Mouse (Mus musculus) ES-E14 (cell line): Measurements from ENCODE around the gene Nfib. TPM values are rescaled to one million over a fixed set of nuclear protein-coding genes. Genes with fewer than 3 reads are reported as not detected.

Source experiments
- DNase-seq: peaks from one replicate; pipeline ENCODE4 v3.0.0-alpha.2; 2013; ENCODE audit warnings: low read depth, low spot score
- H3K27ac ChIP-seq: 2 replicates; pipeline ENCODE4 v1.5.1; 2012; ENCODE audit warnings: low read depth, mild to moderate bottlenecking, low read length, moderate library complexity, mixed read lengths; ENCODE audit not compliant: poor library complexity, insufficient read depth, severe bottlenecking
- H3K36me3 ChIP-seq: 2 replicates; pipeline ENCODE4 v1.6.1; 2012; ENCODE audit warnings: mild to moderate bottlenecking, low read length, moderate library complexity, mixed read lengths; ENCODE audit not compliant: control insufficient read depth, poor library complexity, insufficient read depth, severe bottlenecking
- H3K4me1 ChIP-seq, 2 experiments: fragments of 150-350 bp in 1 of 2; sonication (generic) in 1 of 2; 2 replicates each; pipeline ENCODE4 v1.6.1; 2012; ENCODE audit warnings: low read length in 2 of 2, mild to moderate bottlenecking in 1 of 2, mixed read lengths in 1 of 2; ENCODE audit not compliant: control insufficient read depth in 2 of 2, insufficient read depth in 2 of 2, poor library complexity in 1 of 2
- H3K4me3 ChIP-seq, 2 experiments: fragments of 150-350 bp in 1 of 2; sonication (generic) in 1 of 2; 2 replicates each; pipeline ENCODE4 v1.5.1; 2012; ENCODE audit warnings: low read length in 2 of 2, low read depth in 1 of 2, mild to moderate bottlenecking in 1 of 2, mixed read lengths in 1 of 2; ENCODE audit not compliant: insufficient read depth in 1 of 2, poor library complexity in 1 of 2, severe bottlenecking in 1 of 2
- H3K9ac ChIP-seq: 2 replicates; pipeline ENCODE4 v1.6.1; 2012; ENCODE audit warnings: low read depth, mild to moderate bottlenecking, low read length, mixed read lengths; ENCODE audit not compliant: poor library complexity, insufficient read depth, severe bottlenecking
- H3K9me3 ChIP-seq: fragments of 150-350 bp; sonication (generic); 2 replicates; pipeline ENCODE4 v1.6.1; 2012; ENCODE audit warnings: low read depth, mild to moderate bottlenecking, low read length; ENCODE audit not compliant: control insufficient read depth, insufficient read depth
- CHD2 ChIP-seq: IDR thresholded peaks from 2 replicates; pipeline ENCODE4 v1.6.1; 2014; ENCODE audit warnings: mild to moderate bottlenecking, low read depth, low read length, inconsistent platforms
- HCFC1 ChIP-seq: IDR thresholded peaks from 2 replicates; pipeline ENCODE4 v1.6.1; 2012; ENCODE audit warnings: low read length, inconsistent platforms, borderline replicate concordance; ENCODE audit not compliant: insufficient read depth
- MAFK ChIP-seq: IDR thresholded peaks from 2 replicates; pipeline ENCODE4 v1.6.1; 2014; ENCODE audit warnings: mild to moderate bottlenecking, low read depth, low read length, inconsistent platforms; ENCODE audit not compliant: insufficient read depth
- ZC3H11A ChIP-seq: IDR thresholded peaks from 2 replicates; pipeline ENCODE4 v1.6.1; 2012; ENCODE audit warnings: low read depth, mild to moderate bottlenecking, inconsistent platforms, low read length, borderline replicate concordance
- ZNF384 ChIP-seq: IDR thresholded peaks from 2 replicates; pipeline ENCODE4 v1.6.1; 2012; ENCODE audit warnings: low read depth, low read length, inconsistent platforms
- in situ Hi-C, 2 experiments: fragments of 600-800 bp; cut with MboI; formaldehyde crosslinking; loops; one replicate each; pipeline ENCODE4 v1.15.1; 2025; ENCODE audit warnings: low sequenced_read_pairs in 2 of 2, inconsistent platforms in 1 of 2; ENCODE audit not compliant: unreplicated experiment in 2 of 2
- total RNA-seq: library from RNA; depleted of rRNA; stranded (reverse); fragments of 300-350 nt; gene quantifications from 2 replicates; pipeline ENCODE4 v1.2.3, GENCODE M21; 2012

Nfib gene
- total RNA-seq, 1 experiment, result 8.9 TPM

DNA sequence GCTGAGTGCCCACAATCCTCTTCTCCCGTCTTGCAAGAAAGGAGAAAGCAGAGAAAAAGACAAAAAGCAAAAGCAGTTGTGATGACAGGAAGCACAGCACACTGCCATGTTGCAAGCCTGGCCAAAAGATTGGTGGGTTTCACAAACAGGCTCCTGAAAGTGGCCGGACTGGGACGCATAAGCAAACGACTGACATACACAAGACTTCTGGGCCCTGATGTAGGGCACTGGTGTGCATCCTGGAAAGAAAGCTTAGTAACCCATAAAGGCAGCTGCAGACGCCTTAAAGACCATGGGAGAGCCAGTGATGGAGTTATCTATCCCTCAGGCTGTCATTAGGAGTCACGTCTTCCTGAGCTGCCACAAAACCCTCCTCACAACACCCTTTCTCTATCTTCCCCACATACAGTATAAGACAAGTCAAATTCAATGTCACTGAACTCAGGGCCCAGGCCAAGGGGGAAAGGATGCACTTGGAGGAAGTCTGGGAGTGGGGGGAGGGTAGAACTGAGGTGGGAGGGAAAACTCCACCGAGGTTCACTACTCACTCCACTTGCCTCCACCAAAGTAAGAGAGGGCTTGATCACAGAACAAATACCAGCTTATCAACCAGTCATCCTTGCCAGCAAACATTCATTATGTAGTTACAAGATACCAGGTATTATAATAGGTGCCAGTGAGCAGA, 6.2 kb upstream of the Nfib start:
- no peaks in the 10 kb centered on the region for H3K4me1 ChIP-seq
- H3K27ac ChIP-seq, result no peak overlapping the region
- no peaks in the 10 kb centered on the region for H3K36me3 ChIP-seq
- DNase-seq, result no peak
- H3K4me3 ChIP-seq, result no peak overlapping the region
- TF ChIP-seq HCFC1 (no peak), CHD2 (no peak), ZNF384 (no peak)
- in situ Hi-C loops, result no loop called here
- H3K9ac ChIP-seq, result no peak overlapping the region
- H3K9me3 ChIP-seq, result no peaks in the 10 kb centered on the region

DNA sequence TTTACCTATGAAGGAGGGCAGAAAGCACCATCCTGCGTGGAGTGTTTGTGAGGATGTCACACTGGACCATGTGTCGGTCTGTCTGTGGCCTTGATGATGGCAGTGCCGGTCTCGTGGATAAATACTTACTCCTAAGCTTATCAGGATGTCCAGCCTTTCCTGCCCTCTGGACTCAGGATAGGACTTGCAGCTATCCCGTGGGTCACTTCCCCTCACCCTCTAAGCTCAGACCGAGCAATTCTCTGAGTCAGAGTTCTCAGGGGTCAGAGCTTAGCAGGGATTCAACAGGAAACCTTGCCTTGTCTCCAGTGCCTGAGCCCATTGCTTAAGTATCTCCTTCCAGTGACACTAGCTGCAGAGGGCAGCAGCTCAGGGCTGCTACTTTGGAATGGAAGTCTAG, 4.1 kb upstream of the Nfib start:
- Histone ChIP-seq H3K27ac (no peak overlapping the region), H3K36me3 (no peaks in the 10 kb centered on the region), H3K4me3 (no peak overlapping the region), H3K9me3 (no peaks in the 10 kb centered on the region), H3K9ac (no peak overlapping the region), H3K4me1 (no peaks in the 10 kb centered on the region)
- in situ Hi-C loops, result no loop called here
- DNase-seq, result no peak
- TF ChIP-seq ZNF384 (no peak), MAFK (no peak)

DNA sequence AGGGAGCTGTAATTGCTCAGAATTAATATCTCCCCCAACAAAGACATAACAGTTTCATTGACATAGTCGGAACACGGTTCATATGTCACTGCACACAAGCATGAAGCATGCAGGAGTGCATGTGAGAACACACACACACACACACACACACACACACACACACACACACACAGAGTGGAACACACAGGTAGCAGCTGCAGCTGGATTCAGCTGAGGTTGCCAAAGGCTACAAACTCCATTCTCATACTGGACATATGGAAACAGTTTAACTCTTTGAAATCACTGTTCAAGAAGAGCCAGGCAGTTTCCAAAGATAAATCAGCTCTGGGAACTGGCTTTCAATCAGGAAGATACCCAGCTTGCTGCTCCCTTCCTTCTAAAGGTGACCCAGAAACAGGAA, 462 bp upstream of the Nfib start:
- H3K4me3 ChIP-seq, result no peak overlapping the region
- no peaks in the 10 kb centered on the region for H3K4me1 ChIP-seq
- TF ChIP-seq MAFK (no peak), HCFC1 (no peak), CHD2 (no peak), ZNF384 (no peak), ZC3H11A (no peak)
- in situ Hi-C loops, result no loop called here
- no peaks in the 10 kb centered on the region for H3K9me3 ChIP-seq
- no peaks in the 10 kb centered on the region for H3K36me3 ChIP-seq
- no peak overlapping the region for H3K27ac ChIP-seq
- no peak for DNase-seq
- no peak overlapping the region for H3K9ac ChIP-seq

DNA sequence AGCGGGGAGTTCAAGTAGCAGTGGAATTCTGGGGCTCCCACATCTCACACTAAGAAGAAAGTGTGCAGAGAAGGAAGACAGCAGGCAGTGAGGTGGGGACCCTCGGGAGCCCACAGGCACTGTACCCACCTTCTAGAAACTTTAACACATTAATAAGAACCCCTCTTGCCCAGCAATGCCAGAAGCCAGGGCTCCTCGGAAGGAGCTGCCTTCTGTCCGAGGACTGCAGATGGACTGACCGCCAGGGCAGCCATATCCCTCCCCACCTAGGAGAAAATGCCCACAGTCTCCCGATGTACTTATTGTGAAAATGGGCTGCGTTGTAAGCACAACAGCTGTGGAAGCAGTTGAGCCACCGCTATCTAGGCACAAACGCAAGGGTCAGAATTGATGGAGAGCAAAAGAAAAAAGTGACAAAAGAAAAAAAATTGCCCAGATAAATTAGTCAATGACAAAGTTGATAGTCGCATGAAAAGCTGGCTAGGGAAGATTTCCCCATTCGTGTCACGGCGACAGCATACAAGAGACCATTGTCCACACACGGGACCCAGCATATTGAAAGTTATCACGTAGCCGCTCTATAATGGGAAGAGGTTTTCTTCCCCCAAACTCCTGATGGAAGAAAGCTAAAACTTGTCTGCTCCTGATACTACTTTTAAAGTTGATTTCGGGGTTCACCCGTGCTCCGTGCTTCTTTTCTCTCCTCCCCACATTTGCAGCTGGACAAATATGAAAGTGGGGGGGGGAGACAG, 1.3 kb downstream of the Nfib start:
- no peak for DNase-seq
- Histone ChIP-seq H3K27ac (no peak overlapping the region), H3K9me3 (no peaks in the 10 kb centered on the region), H3K4me3 (no peak overlapping the region), H3K4me1 (no peaks in the 10 kb centered on the region), H3K36me3 (no peaks in the 10 kb centered on the region), H3K9ac (no peak overlapping the region)
- in situ Hi-C loops, result no loop called here
- no peak for TF ChIP-seq CHD2
- no peak for TF ChIP-seq MAFK
- no peak for TF ChIP-seq HCFC1
- no peak for TF ChIP-seq ZNF384
- TF ChIP-seq ZC3H11A, result no peak

DNA sequence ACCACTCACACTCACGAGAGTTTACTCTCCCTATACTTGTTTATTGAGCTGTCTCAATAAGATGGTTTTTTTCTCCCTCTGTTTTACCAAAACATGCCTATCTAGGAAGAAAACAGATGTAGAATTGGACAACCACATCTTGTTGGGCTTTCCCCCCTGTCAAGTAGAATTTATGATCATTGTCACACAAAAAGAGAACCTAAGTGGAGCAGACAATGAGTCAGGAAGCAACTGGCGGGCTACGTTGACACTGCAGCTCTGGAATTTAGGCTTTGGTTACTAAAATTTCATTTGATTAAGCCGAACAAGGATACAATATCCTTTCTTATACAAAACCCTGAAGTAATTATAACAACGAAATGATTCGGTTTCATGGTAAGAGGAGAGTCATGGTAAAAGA, 2.7 kb downstream of the Nfib start:
- in situ Hi-C loops, result no loop called here
- H3K9me3 ChIP-seq, result no peaks in the 10 kb centered on the region
- DNase-seq, result no peak
- H3K4me3 ChIP-seq, result no peak overlapping the region
- no peak overlapping the region for H3K27ac ChIP-seq
- no peaks in the 10 kb centered on the region for H3K36me3 ChIP-seq
- TF ChIP-seq ZNF384 (no peak), MAFK (no peak), CHD2 (no peak), HCFC1 (no peak), ZC3H11A (no peak)
- H3K9ac ChIP-seq, result no peak overlapping the region
- no peaks in the 10 kb centered on the region for H3K4me1 ChIP-seq
